Mouse (Mus musculus): Measurements from ENCODE around the gene Hnrnpa2b1.
"Not testable (repeated sequence)": the region's sequence is repeated elsewhere in the genome, so short reads cannot be mapped to it uniquely, and the experiment has no call there.

Hnrnpa2b1 gene

DNA sequence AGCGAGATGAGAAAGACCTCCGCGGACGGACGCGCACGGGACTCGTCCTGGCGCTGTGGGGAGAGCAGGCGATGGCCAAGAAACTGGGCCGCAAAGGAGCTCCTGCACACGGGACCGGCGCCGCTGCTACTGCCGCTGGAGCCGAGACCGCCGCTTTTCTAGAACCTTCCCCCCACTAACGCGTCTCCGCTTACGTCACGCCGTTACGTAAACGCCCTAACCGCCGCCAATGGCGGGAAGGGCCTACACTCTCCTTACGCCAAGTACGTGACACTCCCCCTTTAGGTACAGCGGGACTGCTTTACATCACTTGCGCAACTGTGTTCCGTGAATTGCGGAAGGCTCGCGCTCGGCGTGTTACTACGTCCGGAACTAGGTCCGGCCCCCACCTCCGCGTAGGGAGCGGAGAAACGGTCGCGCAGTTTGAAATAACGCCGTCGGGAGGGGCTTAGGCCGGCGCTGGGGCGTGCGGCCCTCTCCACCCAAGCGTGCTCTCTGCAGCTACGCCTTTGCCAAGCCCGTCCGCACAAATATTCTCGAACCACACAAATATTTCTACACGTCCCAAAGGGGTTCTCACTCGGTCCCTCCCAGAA is at the start of gene Hnrnpa2b1:
Gene Hnrnpa2b1 (minus strand): TSS at position 180 of the 596 bp plus-strand sequence.
- in situ Hi-C loops (cut with MboI, MseI), result no loop called here

GRCm38 (mm10) chr6:51514860-51515259 is 45.2 kb upstream of the Hnrnpa2b1 start:
- in situ Hi-C loops (cut with MboI, MseI), result no loop called here

DNA sequence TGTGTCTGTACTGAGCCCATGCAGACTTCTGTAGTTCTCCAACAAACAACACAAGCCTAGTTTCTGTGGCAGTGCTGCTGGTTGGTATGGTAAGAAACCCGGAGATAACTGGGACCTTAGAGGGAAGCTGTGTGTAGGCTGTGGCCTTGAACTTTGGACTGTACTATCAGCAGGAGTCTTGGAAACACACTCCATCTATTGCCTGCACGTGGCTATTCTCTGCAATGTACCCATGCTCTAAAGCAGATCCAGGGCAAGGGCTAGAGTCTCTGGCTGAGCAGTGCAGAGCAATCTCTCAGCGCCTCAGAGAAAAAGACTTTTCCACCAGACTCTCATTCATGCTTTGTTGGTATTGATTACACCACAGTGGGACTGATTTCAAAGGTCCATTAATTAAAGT is 44.1 kb upstream of the Hnrnpa2b1 start:
- in situ Hi-C loops (cut with MboI, MseI), result no loop called here

DNA sequence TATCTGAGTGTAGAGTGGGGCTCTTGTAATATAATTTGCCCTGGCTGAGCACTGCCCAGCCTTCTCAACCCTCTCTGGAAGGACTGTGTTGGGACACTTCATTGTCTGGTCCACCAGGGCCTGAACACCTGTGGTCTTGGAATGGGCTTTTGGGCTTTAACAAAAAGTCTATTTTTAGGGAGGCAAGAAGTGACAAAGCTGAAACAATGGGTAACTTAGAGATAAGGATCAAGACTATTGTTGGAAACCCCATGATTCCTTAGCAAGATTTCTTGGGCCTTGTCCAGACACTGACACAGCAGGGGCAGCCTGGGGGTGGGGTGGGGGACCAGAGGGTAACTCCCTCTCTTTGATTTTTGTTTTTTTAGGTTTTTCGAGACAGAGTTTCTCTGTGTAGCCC is 41.3 kb upstream of the Hnrnpa2b1 start:
- in situ Hi-C loops (cut with MboI, MseI), result no loop called here

GRCm38 (mm10) chr6:51510094-51510493 is 40.4 kb upstream of the Hnrnpa2b1 start:
- in situ Hi-C loops (cut with MboI, MseI), result no loop called here

DNA sequence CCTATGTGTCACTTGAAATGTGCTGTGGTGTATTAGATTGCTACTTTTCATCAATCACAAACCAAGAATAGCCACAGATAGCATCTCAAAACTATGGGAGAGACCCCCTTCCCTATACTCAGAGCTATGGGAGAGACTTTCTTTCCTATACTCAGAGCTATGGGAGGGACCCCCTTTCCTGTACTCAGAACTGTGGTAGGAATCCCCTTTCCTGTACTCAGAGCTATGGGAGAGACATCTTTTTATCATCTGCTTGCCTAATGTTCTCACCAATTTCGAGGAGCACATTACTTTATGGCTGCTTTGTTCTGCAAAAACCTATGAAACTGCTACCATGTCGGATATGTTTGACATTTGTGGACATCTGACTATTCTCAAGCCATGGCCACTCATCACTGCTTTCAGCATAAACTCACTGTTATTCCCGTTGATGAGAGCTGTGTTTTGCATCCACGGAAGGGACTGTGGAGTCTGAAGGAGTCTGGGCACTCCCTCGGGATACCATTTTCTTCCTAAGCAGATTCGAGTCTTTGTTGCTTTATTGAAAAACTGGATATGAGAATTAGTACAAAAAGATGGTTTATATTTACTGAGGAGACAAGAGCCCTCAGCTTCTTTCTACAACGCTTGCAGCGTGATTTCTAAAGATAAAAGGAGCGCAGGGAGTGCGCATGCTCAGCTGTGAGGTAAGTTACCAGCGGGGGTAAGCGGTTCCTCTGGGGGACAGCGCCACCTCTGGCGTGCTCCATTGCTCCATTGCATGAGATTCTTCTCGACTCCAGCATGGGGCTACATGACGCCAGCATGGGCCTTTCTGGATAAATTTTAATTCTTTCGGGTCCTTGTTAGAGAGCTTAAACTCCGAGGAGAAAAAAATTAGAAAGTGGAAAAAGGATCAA is 39.3 kb upstream of the Hnrnpa2b1 start:
- in situ Hi-C loops (cut with MboI, MseI), result loop anchor here (5.0 kb wide), 5 partner anchors 67 to 302 kb away; no protein-coding TSS in a partner anchor

- in situ Hi-C loops (cut with MboI, MseI), result loop anchor here (5.0 kb wide), 5 partner anchors 65 to 300 kb away; no protein-coding TSS in a partner anchor
Observed at GRCm38 (mm10) chr6:51507556-51507955, 37.9 kb upstream of the Hnrnpa2b1 start.

- in situ Hi-C loops (cut with MboI, MseI), result loop anchor here (5.0 kb wide), 5 partner anchors 63 to 298 kb away; no protein-coding TSS in a partner anchor
Observed at GRCm38 (mm10) chr6:51505671-51506070, 36.0 kb upstream of the Hnrnpa2b1 start.

- in situ Hi-C loops (cut with MboI, MseI), result no loop called here
Observed at GRCm38 (mm10) chr6:51497321-51498111, 27.8 kb upstream of the Hnrnpa2b1 start.

GRCm38 (mm10) chr6:51489787-51490186 is 20.1 kb upstream of the Hnrnpa2b1 start:
- in situ Hi-C loops (cut with MboI, MseI), result no loop called here

GRCm38 (mm10) chr6:51486731-51487130 is 17.0 kb upstream of the Hnrnpa2b1 start:
- in situ Hi-C loops (cut with MboI, MseI), result no loop called here

- in situ Hi-C loops (cut with MboI, MseI), result no loop called here
Observed at GRCm38 (mm10) chr6:51486076-51486710, 16.5 kb upstream of the Hnrnpa2b1 start.

- in situ Hi-C loops (cut with MboI, MseI), result no loop called here
Observed at GRCm38 (mm10) chr6:51485646-51486045, 16.0 kb upstream of the Hnrnpa2b1 start.

DNA sequence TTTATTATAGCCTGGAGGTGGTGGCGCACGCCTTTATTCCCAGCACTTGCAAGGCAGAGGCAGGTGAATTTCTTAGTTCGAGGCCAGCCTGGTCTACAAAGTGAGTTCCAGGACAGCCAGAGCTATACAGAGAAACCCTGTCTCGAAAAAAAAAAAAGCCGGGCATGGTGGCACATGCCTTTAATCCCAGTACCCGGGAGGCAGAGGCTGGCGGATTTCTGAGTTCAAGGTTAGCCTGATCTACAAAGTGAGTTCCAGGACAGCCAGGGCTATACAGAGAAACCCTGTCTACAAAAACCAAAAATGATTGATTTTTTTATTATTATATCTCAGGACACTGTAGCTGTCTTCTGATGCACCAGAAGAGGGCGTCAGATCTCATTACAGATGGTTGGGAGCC is 14.9 kb upstream of the Hnrnpa2b1 start:
- in situ Hi-C loops (cut with MboI, MseI), result not testable (repeated sequence)

- in situ Hi-C loops (cut with MboI, MseI), result no loop called here
Observed at GRCm38 (mm10) chr6:51483861-51484260, 14.2 kb upstream of the Hnrnpa2b1 start.

DNA sequence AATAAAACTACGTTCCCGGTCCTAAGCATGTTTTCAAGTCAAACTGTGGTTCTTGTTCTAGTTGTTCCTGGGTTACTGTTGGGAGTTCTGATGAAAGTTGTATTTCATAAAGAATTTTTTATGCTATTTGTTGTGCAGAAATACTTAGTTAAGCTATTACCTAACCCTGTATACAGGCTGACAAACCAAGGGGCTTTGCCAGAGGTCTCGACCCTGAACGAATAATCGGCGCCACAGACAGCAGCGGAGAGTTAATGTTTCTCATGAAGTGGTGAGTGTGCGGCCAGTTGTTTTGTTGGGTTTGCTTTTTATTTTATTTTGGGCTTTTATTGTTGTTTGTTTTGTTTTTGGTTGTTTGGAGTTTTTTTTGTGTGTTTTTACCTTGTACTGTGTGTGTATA is 11.9 kb upstream of the Hnrnpa2b1 start:
- in situ Hi-C loops (cut with MboI, MseI), result no loop called here

- in situ Hi-C loops (cut with MboI, MseI), result no loop called here
Observed at GRCm38 (mm10) chr6:51479136-51479731, 9.5 kb upstream of the Hnrnpa2b1 start.

DNA sequence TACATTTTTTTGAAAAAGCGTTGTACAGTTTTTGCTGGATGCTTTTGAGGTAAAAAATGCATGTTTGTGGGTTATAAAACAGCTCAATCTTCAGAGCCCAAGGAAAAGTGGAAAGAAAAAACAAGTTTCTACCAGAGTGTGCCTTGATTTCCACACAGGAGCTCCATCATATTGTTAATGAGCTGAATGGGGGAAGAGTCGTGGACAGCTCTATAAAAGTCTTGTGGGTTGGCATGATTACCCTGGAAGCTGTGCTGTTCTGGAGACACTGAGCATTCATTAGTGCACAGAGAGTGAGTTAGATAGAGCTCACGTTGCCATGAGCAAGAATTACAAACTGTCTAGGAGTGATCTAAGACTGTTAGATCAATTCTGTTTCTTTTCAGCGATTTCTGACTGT is 2.5 kb upstream of the Hnrnpa2b1 start:
- in situ Hi-C loops (cut with MboI, MseI), result no loop called here

DNA sequence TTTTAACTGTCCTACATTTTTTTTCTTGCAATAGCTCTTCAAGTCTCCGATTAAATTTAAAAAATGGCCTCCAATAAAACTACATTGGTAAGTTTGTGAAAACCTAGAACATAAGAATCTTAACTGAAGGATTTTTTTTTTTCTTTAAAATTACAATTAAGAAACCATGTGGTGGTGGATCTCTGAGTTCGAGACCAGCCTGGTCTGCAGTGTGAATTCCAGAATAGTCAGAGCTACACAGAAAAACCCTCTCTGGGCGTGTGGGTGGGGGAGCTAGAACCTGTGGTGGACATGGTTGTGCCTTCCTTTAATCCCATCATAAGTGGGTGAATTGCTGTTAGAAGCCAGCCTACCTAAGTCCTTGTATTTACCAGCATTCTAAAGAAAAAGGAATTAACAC is 2.1 kb upstream of the Hnrnpa2b1 start:
- in situ Hi-C loops (cut with MboI, MseI), result no loop called here

DNA sequence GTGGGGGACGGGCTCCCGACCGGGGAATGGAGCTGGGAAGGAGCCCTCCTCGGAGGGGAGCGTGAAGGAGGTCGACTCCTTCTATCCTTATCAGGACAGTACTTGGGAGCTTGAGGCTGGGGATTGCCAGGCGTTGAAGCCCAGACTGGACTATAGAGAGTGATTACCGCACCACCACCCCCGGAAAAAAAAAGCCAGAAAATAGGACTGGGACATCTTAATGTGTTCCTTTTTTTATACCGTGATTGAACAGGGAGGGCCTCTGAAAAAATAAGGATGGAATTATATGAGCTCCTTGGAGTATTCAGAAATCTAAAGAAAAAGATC is 1.4 kb upstream of the Hnrnpa2b1 start:
- in situ Hi-C loops (cut with MboI, MseI), result no loop called here
